Mouse (Mus musculus) B cell, adult 67 days (primary cell): ENCODE results near the gene Gbx1. TPM values are rescaled to one million over a fixed set of nuclear protein-coding genes. Genes with fewer than 3 reads are reported as not detected.

ENCODE experiments used
- total RNA-seq, 2 experiments: library from RNA; stranded (reverse); gene quantifications; 4 replicates each; pipeline ENCODE4 v1.2.4; 2023

The Gbx1 gene
- not detected for total RNA-seq

DNA sequence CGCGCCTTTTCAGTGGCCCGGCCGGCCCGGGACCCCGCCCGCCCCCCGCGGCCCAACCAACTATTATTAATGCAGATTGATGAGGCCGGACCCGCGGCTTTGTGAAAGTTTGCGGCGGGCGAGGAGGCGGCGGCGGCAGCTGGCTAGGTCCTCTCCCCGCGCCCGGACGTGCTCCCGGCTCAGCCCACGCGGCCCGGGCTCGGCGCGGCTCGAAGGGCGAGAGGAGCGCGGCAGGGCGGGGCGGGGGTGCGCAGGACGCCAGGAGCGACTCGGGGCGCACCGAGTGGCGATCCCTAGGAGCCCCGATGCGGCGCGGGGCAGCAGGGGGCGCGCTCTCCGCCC is at the start of gene Gbx1:
Gbx1 (minus strand) TSS at position 314 of the 342 bp plus-strand sequence.

GRCm38 (mm10) chr5:24556709-24557108 is 29.7 kb upstream of the Gbx1 start, which contains the start of gene 4931409K22Rik:
Gene 4931409K22Rik, minus strand, starts transcription at chr5:24556809.

GRCm38 (mm10) chr5:24540387-24541143 is 13.6 kb upstream of the Gbx1 start, which contains the start of gene Asb10:
Gene Asb10, minus strand, starts transcription at chr5:24540978.

Other genes with a start within 250 kb of the Gbx1 start
- not detected for gene Kcnh2, start 175.6 kb downstream of the Gbx1 start, total RNA-seq
- gene Nos3, start 162.4 kb downstream of the Gbx1 start, total RNA-seq = under 1 TPM in 1 of 2 experiments, not detected in 1; 0.17 TPM
- gene Atg9b, start 135.1 kb downstream of the Gbx1 start, total RNA-seq = not detected
- 10 to 100 TPM; 23.0 to 33.8 TPM for gene Abcb8, start 133.5 kb downstream of the Gbx1 start, total RNA-seq
- gene Asic3, start 113.8 kb downstream of the Gbx1 start, total RNA-seq = under 1 TPM; 0.59 to 0.84 TPM
- gene Cdk5, start 103.7 kb downstream of the Gbx1 start, total RNA-seq = 10 to 100 TPM; 33.0 to 36.2 TPM
- 10 to 100 TPM; 70.9 to 75.1 TPM for gene Slc4a2, start 103.4 kb downstream of the Gbx1 start, total RNA-seq
- gene Fastk, start 81.9 kb downstream of the Gbx1 start, total RNA-seq = 100 to 1,000 TPM in 1 of 2 experiments, 10 to 100 TPM in 1; 93.3 to 105 TPM
- gene Tmub1, start 79.3 kb downstream of the Gbx1 start, total RNA-seq = 10 to 100 TPM; 23.3 to 34.4 TPM
- gene Agap3, start 75.0 kb downstream of the Gbx1 start, total RNA-seq = 10 to 100 TPM; 49.4 to 52.4 TPM
- gene Asb10, start 13.8 kb upstream of the Gbx1 start, total RNA-seq = not detected
- not detected for gene 4931409K22Rik, start 29.6 kb upstream of the Gbx1 start, total RNA-seq
- 10 to 100 TPM; 41.9 to 44.9 TPM for gene Abcf2, start 50.3 kb upstream of the Gbx1 start, total RNA-seq
- gene Chpf2, start 59.5 kb upstream of the Gbx1 start, total RNA-seq = 10 to 100 TPM; 38.5 to 41.1 TPM
- under 1 TPM in 1 of 2 experiments, not detected in 1; 0.70 TPM for gene Smarcd3, start 97.2 kb upstream of the Gbx1 start, total RNA-seq
- gene Nub1, start 158.3 kb upstream of the Gbx1 start, total RNA-seq = 10 to 100 TPM; 80.1 to 87.4 TPM
- not detected for gene Wdr86, start 203.5 kb upstream of the Gbx1 start, total RNA-seq
- not detected for gene Crygn, start 230.8 kb upstream of the Gbx1 start, total RNA-seq